Mouse (Mus musculus): Measurements from ENCODE around the gene Ciao1.
A peak's percentile ranks its signal among the peaks of the same experiment; 100 is the strongest.
"Not testable (repeated sequence)": the region's sequence is repeated elsewhere in the genome, so short reads cannot be mapped to it uniquely, and the experiment has no call there.

Gene Ciao1

DNA sequence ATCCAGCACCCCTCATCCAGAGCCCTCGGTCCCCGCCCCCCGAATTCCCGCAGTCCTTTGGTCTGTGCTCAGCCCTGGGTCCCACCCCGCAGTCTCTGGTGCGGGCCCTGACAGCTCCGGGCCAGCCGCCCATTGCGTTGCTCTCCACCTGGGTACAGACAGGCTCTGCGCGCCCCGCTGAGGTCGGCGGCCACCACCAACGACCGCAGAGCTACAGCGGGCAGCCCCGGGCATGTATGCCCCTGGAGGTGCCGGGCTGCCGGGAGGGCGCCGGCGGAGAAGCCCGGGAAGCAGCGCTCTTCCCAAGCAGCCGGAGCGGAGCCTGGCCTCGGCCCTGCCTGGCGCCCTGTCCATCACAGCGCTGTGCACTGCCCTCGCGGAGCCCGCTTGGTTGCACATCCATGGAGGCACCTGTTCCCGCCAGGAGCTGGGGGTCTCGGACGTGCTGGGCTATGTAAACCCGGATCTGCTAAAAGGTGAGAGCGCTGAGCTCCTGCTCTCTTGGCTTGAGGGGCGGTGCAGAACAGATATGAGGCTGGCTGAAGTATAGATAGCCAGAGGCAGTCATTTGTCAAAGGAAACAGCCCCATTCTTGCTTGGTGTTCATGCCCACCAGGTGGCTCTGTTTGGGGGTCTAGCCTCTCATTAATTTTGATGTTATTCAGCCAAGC lies 853 bp upstream of the Ciao1 start:
- DNase-seq: peak; percentile 69

DNA sequence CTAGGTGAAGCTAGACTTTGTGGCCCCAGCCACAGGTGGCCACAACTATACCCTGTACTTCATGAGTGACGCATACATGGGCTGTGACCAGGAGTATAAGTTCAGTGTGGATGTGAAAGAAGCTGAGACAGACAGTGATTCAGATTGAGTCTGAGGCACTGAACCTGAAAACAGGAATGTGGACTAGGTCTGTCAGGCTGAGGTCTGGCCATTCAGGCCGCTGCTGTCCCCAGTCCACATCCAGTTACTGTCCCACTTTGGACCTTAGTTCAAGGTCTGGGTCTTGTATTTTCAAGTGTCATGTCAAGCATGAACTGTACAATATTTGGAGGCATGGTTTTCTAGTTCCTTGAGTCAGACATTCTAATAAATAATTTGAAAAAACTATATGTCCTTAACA lies 7.6 kb downstream of the Ciao1 start:
- DNase-seq: no peak

DNA sequence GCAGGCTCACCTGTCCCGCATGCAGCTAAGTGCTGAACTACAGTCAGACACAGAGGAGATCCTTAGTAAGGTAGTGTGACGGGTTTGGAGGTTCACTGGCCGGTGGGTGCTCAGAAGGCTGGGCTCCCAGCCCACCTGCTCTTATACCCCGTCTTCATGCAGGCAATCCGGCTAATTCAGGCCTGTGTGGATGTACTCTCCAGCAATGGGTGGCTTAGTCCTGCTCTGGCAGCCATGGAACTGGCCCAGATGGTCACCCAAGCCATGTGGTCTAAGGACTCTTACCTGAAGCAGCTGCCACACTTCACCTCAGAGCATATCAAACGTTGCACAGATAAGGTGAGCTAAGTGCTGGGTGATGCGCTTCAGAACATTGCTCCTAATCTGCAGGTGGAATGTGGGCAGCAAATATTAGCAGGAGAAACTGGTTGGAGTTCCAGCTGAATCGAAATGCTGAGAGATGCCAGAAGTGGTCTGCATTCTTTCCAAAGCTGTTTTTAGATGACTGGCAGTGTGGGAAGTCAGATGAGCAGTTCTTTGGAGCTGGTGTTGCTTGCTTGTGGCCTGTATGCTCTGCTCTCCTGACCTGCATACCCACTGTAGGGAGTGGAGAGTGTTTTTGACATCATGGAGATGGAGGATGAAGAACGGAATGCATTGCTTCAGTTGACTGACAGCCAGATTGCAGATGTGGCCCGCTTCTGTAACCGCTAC lies 9.6 kb downstream of the Ciao1 start:
- no peak for DNase-seq

DNA sequence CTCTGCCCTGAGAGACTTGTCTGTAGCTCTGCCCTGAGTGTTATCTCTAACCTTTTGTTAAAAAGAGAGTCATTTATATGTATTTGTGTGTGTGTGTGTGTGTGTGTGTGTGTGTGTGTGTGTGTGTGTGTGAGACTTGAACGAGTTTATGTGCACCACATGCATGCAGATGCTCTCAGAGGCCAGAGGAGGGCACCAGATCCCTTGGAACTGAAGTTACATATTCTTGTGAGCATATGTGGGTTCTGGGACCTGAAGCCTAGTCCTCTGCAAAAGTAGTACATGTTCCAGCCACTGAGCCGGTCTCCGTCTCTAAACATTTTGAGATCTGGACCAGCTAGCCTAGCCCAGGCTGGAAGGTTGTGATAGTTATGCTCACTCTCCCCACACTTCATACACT lies 22.4 kb downstream of the Ciao1 start:
- DNase-seq: no peak

DNA sequence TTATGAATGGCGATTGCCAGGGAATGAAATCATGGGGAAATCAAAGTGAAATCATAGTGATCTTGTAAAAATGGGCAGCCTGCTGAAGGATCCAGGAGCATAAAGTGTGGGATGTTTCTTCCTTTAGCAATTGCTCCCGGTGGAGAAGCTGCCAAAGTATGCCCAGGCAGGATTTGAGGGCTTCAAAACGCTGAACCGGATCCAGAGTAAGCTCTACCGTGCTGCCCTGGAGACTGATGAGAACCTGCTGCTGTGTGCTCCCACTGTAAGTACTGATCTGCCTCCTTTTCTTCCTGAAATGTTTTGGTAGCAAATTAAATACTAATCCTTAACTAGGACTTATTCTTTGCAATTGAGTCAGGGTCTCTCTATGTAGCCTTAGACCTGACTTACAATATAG lies 29.9 kb downstream of the Ciao1 start:
- DNase-seq: no peak

DNA sequence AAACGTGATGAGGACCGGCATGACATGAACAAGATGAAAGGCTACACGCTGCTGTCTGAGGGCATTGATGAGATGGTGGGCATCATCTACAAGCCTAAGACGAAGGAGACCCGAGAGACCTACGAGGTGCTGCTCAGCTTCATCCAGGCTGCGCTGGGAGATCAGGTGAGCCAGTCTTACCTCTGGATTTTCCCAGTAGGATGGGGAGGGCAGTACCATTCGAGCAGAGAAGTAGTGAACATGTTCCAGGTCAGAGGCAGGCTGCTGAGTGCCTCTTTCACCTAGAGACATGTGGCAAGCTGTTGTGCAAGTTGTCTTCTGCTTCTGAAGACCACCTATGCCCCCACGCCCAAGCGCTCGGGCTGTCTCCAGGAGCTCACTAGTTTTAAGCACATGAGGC lies 36.9 kb downstream of the Ciao1 start:
- DNase-seq: no peak

DNA sequence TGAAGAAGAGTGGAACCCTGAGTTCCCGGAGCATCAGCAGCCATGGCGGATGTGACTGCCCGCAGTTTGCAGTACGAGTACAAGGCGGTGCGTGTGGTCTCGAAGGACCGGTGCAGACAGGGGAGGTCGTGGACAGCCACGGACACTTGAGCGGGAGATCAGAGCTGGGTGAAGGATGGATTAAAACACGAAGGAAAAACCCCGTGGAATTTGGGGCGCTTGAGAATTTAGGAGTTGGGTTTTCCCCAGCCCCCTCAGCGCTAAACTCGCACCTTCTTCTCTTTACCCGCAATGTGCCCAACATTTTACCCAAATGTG lies 39.2 kb downstream of the Ciao1 start:
- no peak for DNase-seq

DNA sequence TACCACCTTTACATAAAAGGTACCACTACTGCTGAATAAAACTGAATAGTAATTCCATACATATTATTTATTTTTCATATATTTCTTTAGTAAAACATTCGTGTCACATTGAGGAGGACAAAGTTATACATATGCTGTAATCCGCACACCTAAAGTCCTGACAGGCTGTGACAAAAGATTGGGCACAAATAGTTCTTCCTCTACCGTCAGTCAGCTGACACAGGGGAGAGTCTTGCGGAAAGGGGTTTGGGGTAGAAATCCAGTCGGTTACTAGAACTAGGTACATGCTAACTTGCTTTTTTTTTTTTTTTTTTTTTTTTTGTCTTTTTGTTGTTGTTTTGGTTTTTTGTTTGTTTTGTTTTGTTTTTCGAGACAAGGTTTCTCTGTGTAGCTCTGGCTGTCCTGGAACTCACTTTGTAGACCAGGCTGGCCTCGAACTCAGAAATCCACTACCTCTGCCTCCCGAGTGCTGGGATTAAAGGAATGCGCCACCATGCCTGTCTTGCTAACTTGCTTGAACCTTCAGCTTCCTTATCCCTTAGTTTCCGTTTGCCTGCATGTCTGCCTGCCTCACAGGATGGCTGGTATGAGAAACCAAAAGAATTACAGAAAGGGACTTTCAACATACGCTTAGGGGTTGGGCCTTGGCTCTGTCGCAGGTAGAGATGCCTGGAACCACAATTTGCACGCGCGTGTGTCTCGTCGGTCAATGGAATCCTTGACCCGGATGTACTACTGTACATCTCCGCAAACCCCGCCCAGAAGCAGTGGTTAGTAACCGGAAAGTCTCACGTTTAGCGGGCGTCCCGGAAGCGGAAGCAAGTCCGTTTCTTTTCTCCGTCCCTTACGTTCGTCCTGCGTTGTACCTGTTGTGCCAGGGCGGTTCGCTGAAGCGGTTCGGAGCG lies 39.8 kb downstream of the Ciao1 start, which contains the start of the genes 1810024B03Rik and Snrnp200:
TSS of gene 1810024B03Rik (minus strand) at position 734 of the 905 bp plus-strand sequence.
TSS of gene Snrnp200 (plus strand) at position 840 of the 905 bp plus-strand sequence.
- DNase-seq: peak; percentile 96

DNA sequence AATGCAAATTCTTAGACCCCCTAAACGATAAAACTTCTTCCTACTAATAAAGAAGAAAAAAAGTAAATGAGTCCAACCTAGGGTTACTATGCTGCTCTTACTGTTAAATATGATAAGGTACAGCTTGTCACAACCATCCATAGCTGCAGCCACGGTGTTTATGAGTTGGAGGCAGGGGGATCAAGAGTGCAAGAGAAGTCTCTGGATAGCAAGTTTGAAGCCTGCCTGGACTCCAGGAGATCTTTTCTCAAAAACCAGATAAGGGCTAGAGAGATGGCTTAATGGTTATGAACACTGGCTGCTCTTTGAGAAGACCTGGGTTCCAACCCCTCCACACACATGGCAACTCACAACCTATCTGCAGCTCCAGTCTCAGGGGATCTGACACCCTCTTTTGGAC lies 40.7 kb downstream of the Ciao1 start:
- DNase-seq: no peak

DNA sequence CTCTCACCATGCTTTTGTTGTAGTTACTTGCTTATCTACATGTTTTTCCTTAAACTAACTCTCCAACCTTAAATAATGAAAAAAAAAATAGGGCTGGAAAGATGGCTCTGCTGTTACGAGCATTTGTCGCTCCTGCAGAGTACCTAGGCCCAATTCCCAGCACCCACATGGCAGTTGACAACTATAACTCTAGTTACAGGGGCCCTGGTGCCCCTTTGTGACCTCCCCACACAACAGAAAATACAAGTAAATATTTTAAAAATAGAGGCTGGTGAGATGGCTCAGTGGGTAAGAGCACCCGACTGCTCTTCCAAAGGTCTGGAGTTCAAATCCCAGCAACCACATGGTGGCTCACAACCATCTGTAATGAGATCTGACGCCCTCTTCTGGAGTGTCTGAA lies 41.7 kb downstream of the Ciao1 start:
- not testable (repeated sequence) for DNase-seq

DNA sequence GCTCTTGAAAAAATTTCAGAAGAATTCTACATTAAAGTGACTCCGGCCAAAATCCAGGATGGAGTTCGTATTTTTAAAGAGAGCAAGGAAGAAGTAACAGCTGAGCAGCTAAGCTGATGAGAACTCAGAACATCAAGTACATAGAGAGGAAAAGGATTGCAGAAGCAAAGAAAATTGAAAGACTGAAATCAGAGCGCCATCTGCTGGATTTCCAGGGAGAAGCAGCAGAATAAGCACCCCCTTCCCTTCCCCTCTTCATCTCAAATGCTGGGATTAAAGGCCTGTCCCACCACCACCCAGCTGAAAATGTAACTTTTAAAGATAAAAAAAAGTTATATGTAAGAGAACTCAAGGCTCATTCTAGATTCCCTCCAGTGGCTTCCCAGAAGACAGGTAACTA lies 42.7 kb downstream of the Ciao1 start:
- peak; percentile 71 for DNase-seq
